Comparison of ENCODE assay signal across 8 mouse cellular contexts in the genomic region with DNA sequence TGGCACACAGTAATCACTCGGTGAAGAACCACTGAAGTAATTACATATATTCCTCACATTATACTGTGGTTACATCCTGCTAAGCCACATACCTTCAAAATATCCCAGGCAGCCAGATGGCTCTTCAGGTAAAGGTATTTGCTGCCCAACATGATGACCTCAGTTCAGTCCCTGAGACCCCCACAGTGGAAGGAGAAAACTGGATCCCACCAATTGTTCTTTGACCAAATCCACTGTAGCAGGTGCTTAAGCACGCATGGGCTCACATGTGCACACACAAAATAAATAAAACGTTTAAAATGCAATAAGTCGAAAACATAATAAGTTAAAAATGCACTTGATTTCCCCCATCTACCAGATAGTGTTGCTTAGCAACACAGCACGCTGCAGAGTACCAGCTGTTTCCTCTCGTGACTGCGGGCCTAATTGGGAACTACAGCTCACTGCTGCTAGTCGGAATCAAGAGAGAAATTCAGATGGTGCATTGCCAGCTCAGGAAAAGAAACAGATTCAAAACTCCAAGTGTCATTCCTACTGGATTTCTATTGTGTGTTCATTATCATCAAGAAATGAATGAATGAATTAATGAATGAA.
DNase-seq lines count a peak whose midpoint lies in the region; ATAC-seq and TF ChIP-seq lines count a peak whose summit lies in the region.

No protein-coding gene starts in this region.

- TF ChIP-seq CTCF in thymus, adult 2 months (IDR thresholded peaks at IDR 0.05; ENCODE audit: borderline replicate concordance, control insufficient read depth, extremely low read depth, insufficient read depth, low read length, poor library complexity): no peak
- TF ChIP-seq CTCF in liver, postnatal 0 days (IDR thresholded peaks at IDR 0.05; ENCODE audit: low read depth): no peak

- H3K4me2 ChIP-seq in forebrain, embryonic 15.5 days (replicated peaks): no peak overlapping the region
- no peak overlapping the region for H3K4me2 ChIP-seq in liver, postnatal 0 days (ENCODE audit: low read depth, low read length)

- H3K36me3 ChIP-seq in forebrain, embryonic 15.5 days: no peaks in the 10 kb centered on the region
- H3K36me3 ChIP-seq in thymus, adult 2 months (ENCODE audit: control insufficient read depth, insufficient read depth, low read length): no peaks in the 10 kb centered on the region
- no peaks in the 10 kb centered on the region for H3K36me3 ChIP-seq in liver, postnatal 0 days (replicated peaks; ENCODE audit: insufficient read depth, low read length)

- no peaks in the 10 kb centered on the region for H3K27me3 ChIP-seq in forebrain, embryonic 15.5 days
- no peaks in the 10 kb centered on the region for H3K27me3 ChIP-seq in thymus, adult 2 months (ENCODE audit: control insufficient read depth, insufficient read depth, low read length)
- no peaks in the 10 kb centered on the region for H3K27me3 ChIP-seq in liver, postnatal 0 days (ENCODE audit: insufficient read depth, low read length)

- ATAC-seq in forebrain, embryonic 15.5 days (replicated peaks): peak; percentile 91
- ATAC-seq in liver, postnatal 0 days: no peak

- WGBS in forebrain, embryonic 15.5 days: 50% methylated on average over 8 of the region's 8 CpGs
- WGBS in thymus, adult 2 months: 30% methylated on average over 8 of the region's 8 CpGs
- whole genome bisulfite sequencing in liver, postnatal 0 days (ENCODE audit: insufficient replicate concordance): 39% methylated on average over 8 of the region's 8 CpGs

- peak; percentile 38 for DNase-seq in lung, postnatal 10 days
- no peak for DNase-seq in lung, postnatal 36 days
- peak; percentile 59 to 64 for DNase-seq in layer of hippocampus, postnatal 36 days
- peak; percentile 39 for DNase-seq in thymus, adult 2 months
- DNase-seq in liver, postnatal 0 days: no peak
- DNase-seq in embryo, embryonic 10 days (ENCODE audit: low spot score): no peak
- DNase-seq in heart, adult 9 months (ENCODE audit: low spot score in 2 of 2): no peak

- no peak for TF ChIP-seq EP300 in liver, postnatal 0 days (IDR thresholded peaks at IDR 0.05; ENCODE audit: low read depth)

- no peaks in the 10 kb centered on the region for H3K9me3 ChIP-seq in forebrain, embryonic 15.5 days
- H3K9me3 ChIP-seq in liver, postnatal 0 days (ENCODE audit: low read length): no peaks in the 10 kb centered on the region

- H3K27ac ChIP-seq in forebrain, embryonic 15.5 days (replicated peaks): peak overlapping the region; percentile 53
- H3K27ac ChIP-seq in thymus, adult 2 months (ENCODE audit: control insufficient read depth, insufficient read depth, low read length): no peak overlapping the region
- no peak overlapping the region for H3K27ac ChIP-seq in liver, postnatal 0 days (ENCODE audit: low read depth)

- peaks cover 17% of the 10 kb centered on the region for H3K4me1 ChIP-seq in forebrain, embryonic 15.5 days
- H3K4me1 ChIP-seq in thymus, adult 2 months (replicated peaks; ENCODE audit: control insufficient read depth, insufficient read depth, low read length): peaks cover 29% of the 10 kb centered on the region
- H3K4me1 ChIP-seq in liver, postnatal 0 days (ENCODE audit: insufficient read depth): peaks cover 18% of the 10 kb centered on the region

- TF ChIP-seq POLR2A in thymus, adult 2 months (IDR thresholded peaks at IDR 0.05; ENCODE audit: control insufficient read depth, extremely low read depth, insufficient read depth, low read length, poor library complexity): no peak

- H3K4me3 ChIP-seq in forebrain, embryonic 15.5 days: no peak overlapping the region
- no peak overlapping the region for H3K4me3 ChIP-seq in thymus, adult 2 months (ENCODE audit: control insufficient read depth, insufficient read depth, low read length)
- no peak overlapping the region for H3K4me3 ChIP-seq in liver, postnatal 0 days (ENCODE audit: low read depth, low read length)

- H3K9ac ChIP-seq in forebrain, embryonic 15.5 days (replicated peaks): no peak overlapping the region
- no peak overlapping the region for H3K9ac ChIP-seq in liver, postnatal 0 days (replicated peaks)

Comparison
In these comparisons a context has a peak if more than half of its experiments do, and no peak if none do; other contexts are left out.
1. DNase-seq: peak in lung, postnatal 10 days (single experiment), layer of hippocampus, postnatal 36 days (2 of 2) and thymus, adult 2 months (single experiment); none in lung, postnatal 36 days (single experiment), liver, postnatal 0 days (single experiment), embryo, embryonic 10 days (single experiment) and heart, adult 9 months (0 of 2).